Mouse (Mus musculus): ENCODE data around the gene Ankrd13b. TPM values are rescaled to one million over a fixed set of nuclear protein-coding genes. Genes with fewer than 3 reads are reported as not detected.
"Not testable (repeated sequence)": the region's sequence is repeated elsewhere in the genome, so short reads cannot be mapped to it uniquely, and the experiment has no call there.

Ankrd13b gene
- 33.1 and 38.4 TPM in 2 replicates for polyA plus RNA-seq (2015; fragmentation: Nextera tagmentation; extraction: Ambion mirVana)

- Histone ChIP-seq H3K9me3 (ENCODE audit: control insufficient read depth, low read length) (no peaks in the 10 kb centered on the region), H3K9ac (replicated peaks; ENCODE audit: low read depth, low read length) (peak within 1 kb of the TSS; percentile 97), H3K4me1 (replicated peaks; ENCODE audit: control insufficient read depth, insufficient read depth, low read length) (peaks cover 73% of the 10 kb centered on the region), H3K36me3 (ENCODE audit: control insufficient read depth, insufficient read depth) (no peaks in the 10 kb centered on the region), H3K4me3 (replicated peaks; ENCODE audit: low read length) (peak within 1 kb of the TSS; percentile 71), H3K27ac (ENCODE audit: low read length) (peak within 1 kb of the TSS; percentile 95), H3K27me3 (replicated peaks; ENCODE audit: control insufficient read depth, insufficient read depth, low read length) (no peaks in the 10 kb centered on the region), H3K4me2 (ENCODE audit: low read length) (peak within 1 kb of the TSS; percentile 94)
- 0% methylated on average over 54 of the region's 87 CpGs for WGBS
- peak; percentile 62 for ATAC-seq
Observed at GRCm38 (mm10) chr11:77489591-77490235, at the start of gene Ankrd13b. Gene Ankrd13b (minus strand): TSS chr11:77489678.

DNA sequence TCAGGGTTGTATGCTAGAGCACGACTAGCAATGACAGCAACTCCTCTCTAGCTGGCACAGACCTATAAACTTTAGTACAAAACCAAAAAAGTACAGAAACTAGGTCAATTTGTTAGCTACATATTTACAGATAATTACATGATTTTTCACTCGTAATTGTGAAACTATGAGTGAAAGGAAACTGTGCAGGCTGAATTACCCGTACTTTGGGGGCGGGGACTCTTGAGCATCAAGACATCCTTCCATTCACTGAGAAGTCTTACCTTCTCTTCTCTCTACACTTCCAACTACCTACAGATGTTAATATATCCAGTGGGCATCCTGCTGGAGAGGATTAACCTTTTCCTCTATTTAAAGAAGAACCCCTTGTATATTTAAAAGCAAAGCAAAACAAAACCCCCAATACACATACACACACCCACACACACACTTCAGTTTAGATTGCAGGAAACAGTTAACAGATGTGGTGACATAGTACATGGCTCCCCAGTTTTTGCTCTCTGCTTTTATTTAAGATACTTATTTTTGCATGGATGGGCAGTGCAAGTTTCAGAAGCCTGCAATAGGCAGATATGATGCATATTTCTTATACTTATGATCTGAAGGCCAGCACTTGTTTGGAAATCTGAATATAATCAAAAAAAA lies 42.8 kb upstream of the Ankrd13b start:
- no peak overlapping the region for H3K4me2 ChIP-seq (ENCODE audit: low read length)
- H3K36me3 ChIP-seq (ENCODE audit: control insufficient read depth, insufficient read depth): peaks cover 6% of the 10 kb centered on the region
- H3K27ac ChIP-seq (ENCODE audit: low read length): no peak overlapping the region
- H3K4me3 ChIP-seq (replicated peaks; ENCODE audit: low read length): no peak overlapping the region
- H3K9me3 ChIP-seq (ENCODE audit: control insufficient read depth, low read length): no peaks in the 10 kb centered on the region
- no peak overlapping the region for H3K9ac ChIP-seq (replicated peaks; ENCODE audit: low read depth, low read length)
- no peak for ATAC-seq
- 85% methylated on average over 4 of the region's 4 CpGs for WGBS
- no peaks in the 10 kb centered on the region for H3K4me1 ChIP-seq (replicated peaks; ENCODE audit: control insufficient read depth, insufficient read depth, low read length)
- H3K27me3 ChIP-seq (replicated peaks; ENCODE audit: control insufficient read depth, insufficient read depth, low read length): no peaks in the 10 kb centered on the region

GRCm38 (mm10) chr11:77530862-77531261 lies 41.4 kb upstream of the Ankrd13b start:
- ATAC-seq: no peak
- H3K27me3 ChIP-seq (replicated peaks; ENCODE audit: control insufficient read depth, insufficient read depth, low read length): no peaks in the 10 kb centered on the region
- no peak overlapping the region for H3K4me3 ChIP-seq (replicated peaks; ENCODE audit: low read length)
- H3K27ac ChIP-seq (ENCODE audit: low read length): no peak overlapping the region
- H3K36me3 ChIP-seq (ENCODE audit: control insufficient read depth, insufficient read depth): no peaks in the 10 kb centered on the region; the same call in 1 of the 2 replicates
- H3K9me3 ChIP-seq (ENCODE audit: control insufficient read depth, low read length): no peaks in the 10 kb centered on the region
- H3K9ac ChIP-seq (replicated peaks; ENCODE audit: low read depth, low read length): no peak overlapping the region
- H3K4me1 ChIP-seq (replicated peaks; ENCODE audit: control insufficient read depth, insufficient read depth, low read length): no peaks in the 10 kb centered on the region
- H3K4me2 ChIP-seq (ENCODE audit: low read length): no peak overlapping the region
- 93% methylated on average over 2 of the region's 2 CpGs for WGBS

- Histone ChIP-seq H3K9me3 (ENCODE audit: control insufficient read depth, low read length) (no peaks in the 10 kb centered on the region), H3K36me3 (ENCODE audit: control insufficient read depth, insufficient read depth) (no peaks in the 10 kb centered on the region), H3K4me3 (replicated peaks; ENCODE audit: low read length) (no peak overlapping the region), H3K27ac (ENCODE audit: low read length) (no peak overlapping the region), H3K9ac (replicated peaks; ENCODE audit: low read depth, low read length) (no peak overlapping the region), H3K27me3 (replicated peaks; ENCODE audit: control insufficient read depth, insufficient read depth, low read length) (no peaks in the 10 kb centered on the region), H3K4me2 (ENCODE audit: low read length) (no peak overlapping the region), H3K4me1 (replicated peaks; ENCODE audit: control insufficient read depth, insufficient read depth, low read length) (no peaks in the 10 kb centered on the region)
- no peak for ATAC-seq
- 93% methylated on average over 3 of the region's 3 CpGs for whole genome bisulfite sequencing
Observed at GRCm38 (mm10) chr11:77529644-77530043, 40.2 kb upstream of the Ankrd13b start.

DNA sequence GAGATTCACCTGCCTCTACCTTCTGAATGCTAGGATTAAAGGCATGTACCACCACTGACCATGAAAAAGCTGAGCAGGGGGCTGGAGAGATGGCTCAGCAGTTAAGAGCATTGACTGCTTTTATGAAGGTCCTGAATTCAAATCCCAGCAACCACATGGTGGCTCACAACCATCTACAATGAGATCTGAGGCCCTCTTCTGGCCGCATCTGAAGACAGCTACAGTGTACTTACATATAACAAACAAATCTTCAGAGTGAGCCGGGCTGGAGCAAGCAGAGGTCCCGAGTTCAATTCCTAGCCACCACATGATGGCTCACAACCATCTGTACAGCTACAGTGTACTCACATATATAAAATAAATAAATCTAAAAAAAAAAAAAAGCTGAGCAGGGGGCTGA lies 38.9 kb upstream of the Ankrd13b start:
- not testable (repeated sequence) for H3K27ac ChIP-seq (ENCODE audit: low read length); H3K4me1 ChIP-seq (replicated peaks; ENCODE audit: control insufficient read depth, insufficient read depth, low read length); H3K4me2 ChIP-seq (ENCODE audit: low read length); ATAC-seq; H3K9ac ChIP-seq (replicated peaks; ENCODE audit: low read depth, low read length); H3K27me3 ChIP-seq (replicated peaks; ENCODE audit: control insufficient read depth, insufficient read depth, low read length); H3K36me3 ChIP-seq (ENCODE audit: control insufficient read depth, insufficient read depth); H3K4me3 ChIP-seq (replicated peaks; ENCODE audit: low read length); H3K9me3 ChIP-seq (ENCODE audit: control insufficient read depth, low read length)
- 91% methylated on average over 3 of the region's 3 CpGs for WGBS

GRCm38 (mm10) chr11:77525804-77526486 lies 36.5 kb upstream of the Ankrd13b start:
- H3K27ac ChIP-seq (ENCODE audit: low read length): no peak overlapping the region
- H3K4me3 ChIP-seq (replicated peaks; ENCODE audit: low read length): no peak overlapping the region
- no peaks in the 10 kb centered on the region for H3K27me3 ChIP-seq (replicated peaks; ENCODE audit: control insufficient read depth, insufficient read depth, low read length)
- no peak overlapping the region for H3K9ac ChIP-seq (replicated peaks; ENCODE audit: low read depth, low read length)
- no peak for ATAC-seq
- no peak overlapping the region for H3K4me2 ChIP-seq (ENCODE audit: low read length)
- H3K36me3 ChIP-seq (ENCODE audit: control insufficient read depth, insufficient read depth): no peaks in the 10 kb centered on the region
- no peaks in the 10 kb centered on the region for H3K4me1 ChIP-seq (replicated peaks; ENCODE audit: control insufficient read depth, insufficient read depth, low read length)
- 76% methylated on average over 3 of the region's 3 CpGs for WGBS
- no peaks in the 10 kb centered on the region for H3K9me3 ChIP-seq (ENCODE audit: control insufficient read depth, low read length)

DNA sequence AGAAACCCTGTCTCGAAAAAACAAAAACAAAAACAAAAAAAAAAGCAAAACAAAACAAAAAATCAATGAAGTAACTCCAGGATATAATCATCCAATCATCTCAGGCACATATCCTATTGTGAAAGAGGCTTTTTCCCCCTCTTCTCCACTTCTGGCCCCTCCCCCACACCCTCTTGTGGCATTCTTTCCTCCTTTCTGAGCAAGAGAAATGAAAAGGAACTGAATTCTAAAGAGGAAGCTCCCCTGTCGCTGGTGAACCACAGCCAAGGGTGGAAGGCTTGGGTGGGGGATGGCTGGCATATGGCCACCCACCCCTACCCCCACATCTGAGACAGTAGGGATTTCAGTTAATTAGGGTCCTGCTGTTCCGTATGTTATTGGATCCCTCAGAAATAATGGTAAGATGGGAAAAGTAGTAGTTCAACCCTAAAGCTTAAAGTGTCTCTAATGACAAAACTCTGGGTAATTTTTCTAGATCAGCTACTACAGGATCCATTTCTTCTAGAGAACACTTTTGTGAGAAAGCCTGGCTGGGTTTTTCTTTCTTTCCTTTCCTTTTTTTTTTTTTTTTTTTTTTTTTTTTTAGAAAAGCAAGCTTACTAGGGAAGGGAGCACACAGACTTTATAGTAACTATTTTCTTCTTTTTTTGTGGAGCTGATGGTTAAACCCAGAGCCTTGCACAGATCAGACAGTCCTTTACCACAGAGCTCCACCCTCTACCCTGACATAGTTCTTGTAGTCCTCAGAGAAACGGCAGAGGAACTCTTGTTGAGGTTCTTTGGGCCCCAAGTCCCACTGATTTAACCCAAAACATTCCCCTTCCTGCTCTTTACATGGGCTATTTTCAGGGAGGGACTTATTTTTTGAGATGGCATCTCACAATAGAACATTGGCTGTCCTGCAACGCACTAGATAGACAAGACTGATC lies 31.4 kb upstream of the Ankrd13b start:
- Histone ChIP-seq H3K4me1 (replicated peaks; ENCODE audit: control insufficient read depth, insufficient read depth, low read length) (peaks cover 5% of the 10 kb centered on the region), H3K27me3 (replicated peaks; ENCODE audit: control insufficient read depth, insufficient read depth, low read length) (peaks cover 6% of the 10 kb centered on the region; the same call in 1 of the 2 replicates), H3K9me3 (ENCODE audit: control insufficient read depth, low read length) (no peaks in the 10 kb centered on the region), H3K9ac (replicated peaks; ENCODE audit: low read depth, low read length) (no peak overlapping the region), H3K4me2 (ENCODE audit: low read length) (no peak overlapping the region), H3K4me3 (replicated peaks; ENCODE audit: low read length) (no peak overlapping the region), H3K27ac (ENCODE audit: low read length) (no peak overlapping the region), H3K36me3 (ENCODE audit: control insufficient read depth, insufficient read depth) (no peaks in the 10 kb centered on the region)
- ATAC-seq: no peak
- WGBS: 36% methylated on average over 5 of the region's 5 CpGs

DNA sequence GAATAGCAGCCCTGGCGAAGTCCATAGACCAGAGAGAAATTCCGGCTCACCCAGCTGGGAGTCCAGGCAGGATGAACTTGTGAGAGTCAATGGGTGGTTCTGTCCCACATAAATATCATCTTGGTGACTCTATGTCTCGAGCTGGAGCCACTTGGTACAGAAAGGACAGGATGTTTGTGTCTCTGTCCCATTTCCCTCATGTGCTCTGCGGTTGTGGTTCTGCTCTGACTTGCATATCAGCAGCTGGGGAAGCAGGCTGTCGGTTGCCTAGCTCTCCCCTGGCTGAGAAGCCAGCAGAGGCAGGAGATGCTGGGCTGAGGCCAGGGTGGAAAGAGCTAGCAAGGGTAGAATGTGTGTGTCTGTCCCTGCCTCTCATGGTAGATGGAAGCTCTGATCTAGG lies 29.6 kb upstream of the Ankrd13b start, which contains the start of gene Gm10392:
Gene Gm10392, minus strand, starts transcription at position 156 of the 400 bp plus-strand sequence.
- ATAC-seq: no peak
- Histone ChIP-seq H3K4me3 (replicated peaks; ENCODE audit: low read length) (no peak within 1 kb of the TSS), H3K4me2 (ENCODE audit: low read length) (no peak within 1 kb of the TSS), H3K4me1 (replicated peaks; ENCODE audit: control insufficient read depth, insufficient read depth, low read length) (peaks cover 23% of the 10 kb centered on the region), H3K9ac (replicated peaks; ENCODE audit: low read depth, low read length) (no peak within 1 kb of the TSS), H3K27me3 (replicated peaks; ENCODE audit: control insufficient read depth, insufficient read depth, low read length) (peaks cover 6% of the 10 kb centered on the region; the same call in 1 of the 2 replicates), H3K27ac (ENCODE audit: low read length) (no peak within 1 kb of the TSS), H3K9me3 (ENCODE audit: control insufficient read depth, low read length) (no peaks in the 10 kb centered on the region), H3K36me3 (ENCODE audit: control insufficient read depth, insufficient read depth) (no peaks in the 10 kb centered on the region)
- WGBS: 71% methylated on average over 5 of the region's 5 CpGs
